Mouse (Mus musculus): Measurements from ENCODE around the gene Slc7a7.
A peak's percentile ranks its signal among the peaks of the same experiment; 100 is the strongest.

Slc7a7 gene

GRCm38 (mm10) chr14:54417623-54418081 is at the start of gene Slc7a7:
TSS of gene Slc7a7 (minus strand) at chr14:54417780.
- peak; percentile 54 for DNase-seq

- DNase-seq = peak; percentile 87
These were observed 46.9 kb upstream of the Slc7a7 start for GRCm38 (mm10) chr14:54464293-54465005.

- peak; percentile 93 for DNase-seq
These were observed 46.3 kb upstream of the Slc7a7 start, which contains the start of gene Lrp10 for GRCm38 (mm10) chr14:54463959-54464292. TSS of gene Lrp10 (plus strand) at chr14:54464137.

GRCm38 (mm10) chr14:54463108-54463958 is 45.8 kb upstream of the Slc7a7 start:
- no peak for DNase-seq

GRCm38 (mm10) chr14:54462146-54462545 is 44.6 kb upstream of the Slc7a7 start:
- DNase-seq = peak; percentile 57

- no peak for DNase-seq
These were observed 40.5 kb upstream of the Slc7a7 start for GRCm38 (mm10) chr14:54457907-54458569.

- DNase-seq = peak; percentile 70
These were observed 37.3 kb upstream of the Slc7a7 start for GRCm38 (mm10) chr14:54454669-54455528.

GRCm38 (mm10) chr14:54453566-54453965 is 36.0 kb upstream of the Slc7a7 start:
- peak; percentile 53 for DNase-seq

- DNase-seq = no peak
These were observed 27.9 kb upstream of the Slc7a7 start for GRCm38 (mm10) chr14:54445476-54445875.

- peak; percentile 56 for DNase-seq
These were observed 26.4 kb upstream of the Slc7a7 start for GRCm38 (mm10) chr14:54443712-54444618.

GRCm38 (mm10) chr14:54443196-54443595 is 25.6 kb upstream of the Slc7a7 start:
- no peak for DNase-seq

GRCm38 (mm10) chr14:54442548-54442947 is 25.0 kb upstream of the Slc7a7 start:
- no peak for DNase-seq

- DNase-seq = no peak
These were observed 23.8 kb upstream of the Slc7a7 start for GRCm38 (mm10) chr14:54441365-54441764.

GRCm38 (mm10) chr14:54440538-54440937 is 23.0 kb upstream of the Slc7a7 start:
- DNase-seq = no peak

- no peak for DNase-seq
These were observed 22.0 kb upstream of the Slc7a7 start for GRCm38 (mm10) chr14:54439610-54440009.

- no peak for DNase-seq
These were observed 21.6 kb upstream of the Slc7a7 start for GRCm38 (mm10) chr14:54439155-54439554.

GRCm38 (mm10) chr14:54435194-54435918 is 17.8 kb upstream of the Slc7a7 start:
- no peak for DNase-seq

- peak; percentile 42 for DNase-seq
These were observed 16.5 kb upstream of the Slc7a7 start for GRCm38 (mm10) chr14:54433941-54434531.

- peak; percentile 46 for DNase-seq
These were observed 15.6 kb upstream of the Slc7a7 start for GRCm38 (mm10) chr14:54432837-54433830.

All from lung, postnatal 36 days (tissue).